In genomic region chr13:58547570-58547969, GRCm38 (mm10) we compare ENCODE assay signal across 10 mouse cellular contexts.
DNase-seq lines count a peak whose midpoint lies in the region; ATAC-seq and TF ChIP-seq lines count a peak whose summit lies in the region.
"Had no signal": no experiment of that assay in that cellular context is flagged by ENCODE, and none has a peak within 500 bp of the region (broad histone marks: within the 10 kb centered on the region; RNA-seq: fewer than 3 reads in every experiment).

No protein-coding gene starts in this region.

- H3K36me3 ChIP-seq in hindbrain, embryonic 15.5 days: no peaks in the 10 kb centered on the region
- no peaks in the 10 kb centered on the region for H3K36me3 ChIP-seq in neural tube, embryonic 15.5 days

- ATAC-seq in hindbrain, embryonic 15.5 days (ENCODE audit: low FRiP score, low read depth): peak; percentile 82
- peak; percentile 80 for ATAC-seq in neural tube, embryonic 15.5 days (ENCODE audit: low FRiP score)

- WGBS in hindbrain, embryonic 15.5 days: 14% methylated on average over 7 of the region's 7 CpGs
- 11% methylated on average over 7 of the region's 7 CpGs for WGBS in neural tube, embryonic 15.5 days

- peak overlapping the region; percentile 69; the same call in 1 of the 2 replicates for H3K27ac ChIP-seq in layer of hippocampus, adult 2 months
- peak overlapping the region; percentile 67 for H3K27ac ChIP-seq in hindbrain, embryonic 15.5 days (replicated peaks)
- H3K27ac ChIP-seq in neural tube, embryonic 15.5 days (replicated peaks): peak overlapping the region; percentile 51; the same call in 1 of the 2 replicates

- peaks cover 38% of the 10 kb centered on the region for H3K4me1 ChIP-seq in hindbrain, embryonic 15.5 days (replicated peaks)
- H3K4me1 ChIP-seq in neural tube, embryonic 15.5 days: peaks cover 34% of the 10 kb centered on the region

- DNase-seq in layer of hippocampus, adult 2 months (ENCODE audit: low spot score in 2 of 2): peak; percentile 44 to 64
- no peak for DNase-seq in layer of hippocampus, adult 9-10 months (ENCODE audit: low spot score)
- peak; percentile 37 for DNase-seq in embryo, embryonic 9.5 days (ENCODE audit: extremely low spot score)
- no peak for DNase-seq in adrenal gland, adult 18-20 months (ENCODE audit: low spot score in 2 of 2)
- no peak for DNase-seq in heart, adult 8-10 months (ENCODE audit: low spot score)
- no peak for DNase-seq in adrenal gland, postnatal 10 days
- DNase-seq: kidney, adult 11 months had no signal

- no peak overlapping the region for H3K4me3 ChIP-seq in layer of hippocampus, adult 2 months
- 0 out of 2 replicates have a peak overlapping the region, but pooled peaks have one; percentile 6 for H3K4me3 ChIP-seq in hindbrain, embryonic 15.5 days
- no peak overlapping the region for H3K4me3 ChIP-seq in neural tube, embryonic 15.5 days (replicated peaks)

- no peaks in the 10 kb centered on the region for H3K27me3 ChIP-seq in hindbrain, embryonic 15.5 days
- peaks cover 3% of the 10 kb centered on the region; the same call in 1 of the 2 replicates for H3K27me3 ChIP-seq in neural tube, embryonic 15.5 days (replicated peaks)
- H3K27me3 ChIP-seq: CH12.LX had no signal

- TF ChIP-seq CTCF in layer of hippocampus, adult 2 months (conservative IDR thresholded peaks at IDR 0.05): no peak

- H3K9ac ChIP-seq in hindbrain, embryonic 15.5 days: no peak overlapping the region
- H3K9ac ChIP-seq in neural tube, embryonic 15.5 days (replicated peaks): no peak overlapping the region

- peak overlapping the region; percentile 35 for H3K4me2 ChIP-seq in hindbrain, embryonic 15.5 days
- peak overlapping the region; percentile 42 for H3K4me2 ChIP-seq in neural tube, embryonic 15.5 days

- no peaks in the 10 kb centered on the region for H3K9me3 ChIP-seq in hindbrain, embryonic 15.5 days
- no peaks in the 10 kb centered on the region for H3K9me3 ChIP-seq in neural tube, embryonic 15.5 days (replicated peaks)

Comparison
In these comparisons a context has a peak if more than half of its experiments do, and no peak if none do; other contexts are left out.
1. DNase-seq: peak in layer of hippocampus, adult 2 months (2 of 2) and embryo, embryonic 9.5 days (single experiment); none in layer of hippocampus, adult 9-10 months (single experiment), adrenal gland, adult 18-20 months (0 of 2), heart, adult 8-10 months (single experiment) and adrenal gland, postnatal 10 days (single experiment).
2. Peak in every context shown above with its lines, with median percentiles within 50 percentile points of each other: H3K27ac ChIP-seq.